Mouse (Mus musculus) cerebellum, postnatal 25 days (tissue): Measurements from ENCODE around the gene Cox4i1.
A peak's percentile ranks its signal among the peaks of the same experiment; 100 is the strongest.

Experiments
- DNase-seq, 2 experiments: peaks; one replicate each; pipeline ENCODE4 v3.0.0; 2021; ENCODE audit warnings: mixed read lengths in 2 of 2

Gene Cox4i1

DNA sequence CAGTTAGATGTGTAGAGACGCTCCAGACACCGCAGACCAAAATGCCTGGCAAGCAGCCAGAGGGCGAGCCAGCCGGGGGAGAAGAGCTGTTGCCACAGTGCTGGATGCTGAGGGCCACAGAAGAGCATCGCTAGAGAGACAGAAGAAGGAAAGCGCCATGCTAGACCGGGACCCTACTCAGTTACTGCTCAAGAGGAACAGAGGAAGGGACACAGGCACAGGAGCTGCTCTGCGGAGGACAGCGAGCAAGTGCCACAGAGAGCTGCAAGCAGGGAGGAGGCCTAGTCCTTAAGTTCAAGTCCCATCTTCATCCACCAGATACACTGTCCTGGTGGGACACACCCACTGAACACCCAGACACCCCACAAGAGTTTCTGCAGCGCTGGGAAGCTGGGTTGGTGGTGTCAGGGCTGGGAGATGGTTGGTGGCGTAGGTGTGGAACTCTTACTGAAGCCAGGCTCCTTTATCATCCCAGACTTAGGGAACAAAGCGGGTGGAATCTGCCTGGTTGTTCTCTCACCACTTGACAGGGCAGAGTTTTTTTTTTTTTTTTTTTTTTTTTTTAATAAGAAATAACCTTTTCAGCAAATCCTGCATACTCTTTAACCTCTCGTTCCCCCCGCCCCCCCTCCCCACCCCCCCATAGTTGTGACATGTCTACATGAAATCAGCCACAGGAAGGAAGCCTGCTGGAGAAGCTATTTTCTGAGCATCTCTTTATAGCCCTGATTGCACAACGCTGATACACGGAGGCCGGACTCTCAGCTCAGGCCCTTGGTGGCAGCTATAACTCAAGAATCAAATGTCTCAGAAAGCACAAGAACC lies 29.3 kb downstream of the Cox4i1 start:
- DNase-seq: peak; percentile 40 to 65

DNA sequence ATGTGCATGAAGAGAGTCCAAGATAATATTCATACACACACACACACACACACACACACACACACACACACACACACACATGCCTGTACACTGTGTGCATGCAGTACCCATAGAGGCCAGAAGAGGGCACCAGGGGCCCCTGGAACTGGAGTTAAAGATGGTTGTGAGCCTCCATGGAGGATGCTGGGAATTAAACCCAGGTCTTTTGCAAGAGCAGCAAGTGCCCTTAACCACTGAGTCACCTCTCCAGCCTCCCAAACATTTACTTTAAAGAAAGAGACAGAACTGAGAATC lies 29.9 kb downstream of the Cox4i1 start:
- peak in 1 of 2 experiments; percentile 33 for DNase-seq

DNA sequence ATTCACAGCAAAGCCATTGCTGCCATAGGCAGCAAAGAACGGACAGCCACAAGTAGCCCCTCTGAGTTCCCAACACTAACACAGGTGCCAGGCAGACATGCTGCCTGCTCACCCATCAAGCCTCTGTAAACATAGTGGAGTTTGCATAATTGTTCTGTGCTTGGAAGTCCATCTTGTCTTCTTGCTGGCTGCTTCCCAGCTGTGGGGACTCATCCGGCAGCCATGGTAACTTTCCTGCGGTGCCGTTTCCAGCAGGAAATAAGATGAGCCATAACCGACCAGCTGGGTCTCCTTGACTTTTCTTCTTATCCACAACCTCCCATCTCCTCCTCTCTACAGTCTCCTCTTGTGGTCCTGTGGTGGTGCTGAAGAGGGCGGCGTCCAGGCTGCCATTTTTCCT lies 30.4 kb downstream of the Cox4i1 start:
- DNase-seq: no peak

DNA sequence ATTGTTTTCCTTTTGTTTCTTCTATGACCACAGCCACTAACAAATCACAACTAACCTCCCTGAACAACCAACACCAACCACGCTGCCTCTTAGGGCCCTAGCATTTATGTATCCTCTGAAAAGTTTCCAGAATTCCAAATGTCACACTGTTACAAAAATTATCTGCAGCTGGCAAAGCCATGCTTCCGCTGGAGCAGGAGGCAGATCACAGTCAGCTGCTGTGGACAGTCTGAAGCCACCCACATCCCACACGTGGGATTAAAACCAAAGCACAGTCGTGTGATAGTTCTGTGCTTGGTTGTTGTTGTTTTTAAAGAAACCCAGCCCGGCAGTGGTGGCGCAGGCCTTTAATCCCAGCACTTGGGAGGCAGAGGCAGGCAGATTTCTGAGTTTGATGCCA lies 31.1 kb downstream of the Cox4i1 start:
- DNase-seq: no peak

DNA sequence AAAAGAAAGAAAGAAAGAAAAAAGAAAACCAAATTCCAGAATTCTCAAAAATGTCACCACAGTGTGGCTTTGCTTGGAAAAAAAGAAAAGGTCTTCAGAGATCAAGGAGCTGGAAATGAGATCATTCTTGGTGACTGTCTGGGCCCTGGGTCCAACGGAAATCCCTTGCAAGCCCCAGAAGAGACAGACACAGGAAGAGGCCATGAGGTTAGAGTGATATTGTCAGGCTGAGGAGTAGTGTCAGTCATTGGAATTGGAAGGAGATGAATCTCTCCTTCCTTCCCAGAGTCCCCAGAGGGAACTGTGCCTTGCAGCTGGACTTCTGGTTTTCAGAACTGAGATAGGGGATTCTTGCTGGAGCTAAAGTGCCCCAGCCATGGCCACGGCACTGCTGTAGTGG lies 31.5 kb downstream of the Cox4i1 start:
- no peak for DNase-seq

DNA sequence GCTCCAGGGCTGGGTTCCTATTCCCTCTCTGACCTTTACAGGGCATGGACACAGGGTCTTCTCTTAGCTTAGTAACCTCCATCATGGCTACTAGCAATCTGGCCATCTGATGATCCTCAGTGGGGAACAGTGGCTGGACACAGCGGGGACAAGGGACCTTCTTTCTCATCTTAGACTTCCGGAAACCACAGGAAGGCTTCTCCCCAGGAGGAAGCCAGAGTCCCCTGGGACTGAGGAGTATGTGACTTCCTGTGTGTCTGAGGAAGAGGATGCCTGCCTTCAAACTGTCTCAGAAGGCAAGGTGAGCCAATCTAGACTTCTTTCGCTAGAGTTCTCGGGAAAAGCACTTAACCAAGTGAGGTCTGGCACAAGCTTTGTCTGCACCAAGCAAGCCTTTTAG lies 32.0 kb downstream of the Cox4i1 start:
- no peak for DNase-seq

DNA sequence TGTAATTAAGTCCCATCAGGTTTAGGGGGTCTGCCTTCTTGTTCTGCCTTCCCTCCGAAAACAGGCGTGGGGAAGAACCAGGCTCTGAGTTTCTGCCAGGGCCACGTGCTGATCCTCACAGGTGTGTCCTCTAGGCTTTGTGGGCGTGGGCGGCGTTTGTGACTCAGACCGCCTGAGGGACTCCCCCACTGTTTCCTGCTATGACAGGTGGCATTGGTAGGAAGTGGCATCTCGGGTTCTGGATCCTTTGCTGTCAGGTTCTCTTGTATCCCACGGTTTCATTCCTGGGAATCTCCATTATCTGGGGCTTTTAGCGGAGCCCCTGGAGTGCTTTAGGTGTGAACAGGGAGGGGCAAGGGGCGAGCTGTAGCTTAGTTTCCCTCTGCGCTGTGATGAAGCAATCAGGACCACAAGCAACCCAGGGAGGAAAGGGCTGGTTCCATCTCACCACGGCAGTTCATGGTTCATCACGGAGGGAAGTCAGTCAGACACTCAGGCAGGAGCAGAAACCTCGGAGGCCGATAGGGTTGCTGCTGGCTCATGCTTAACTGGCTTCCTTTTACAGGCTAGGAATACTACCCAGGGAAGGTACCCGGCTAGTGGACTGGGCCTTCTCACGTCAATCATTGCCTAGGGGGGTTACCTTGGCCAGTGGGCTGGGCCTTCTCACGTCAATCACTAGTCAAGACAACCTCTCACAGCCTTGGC lies 33.9 kb downstream of the Cox4i1 start:
- peak; percentile 34 to 50 for DNase-seq

DNA sequence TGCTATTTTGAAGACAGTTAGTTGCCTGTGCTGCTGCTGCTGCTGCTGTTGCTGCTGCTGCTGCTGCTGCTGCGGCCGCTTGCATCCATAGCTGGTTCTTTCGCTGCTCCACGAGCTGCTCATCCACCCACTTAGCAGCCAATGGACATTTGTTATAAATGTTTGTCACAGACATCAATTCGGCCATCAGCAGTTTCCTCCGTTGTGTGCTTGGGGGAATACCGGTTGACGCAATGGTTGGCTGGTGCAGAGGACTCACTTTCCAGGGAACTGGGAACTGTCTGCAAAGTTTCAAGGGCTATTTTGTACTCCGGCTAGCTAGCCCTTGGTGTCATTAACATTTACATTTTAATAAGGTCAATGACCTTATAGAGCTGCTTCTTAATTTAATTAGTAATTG lies 36.2 kb downstream of the Cox4i1 start:
- no peak for DNase-seq

DNA sequence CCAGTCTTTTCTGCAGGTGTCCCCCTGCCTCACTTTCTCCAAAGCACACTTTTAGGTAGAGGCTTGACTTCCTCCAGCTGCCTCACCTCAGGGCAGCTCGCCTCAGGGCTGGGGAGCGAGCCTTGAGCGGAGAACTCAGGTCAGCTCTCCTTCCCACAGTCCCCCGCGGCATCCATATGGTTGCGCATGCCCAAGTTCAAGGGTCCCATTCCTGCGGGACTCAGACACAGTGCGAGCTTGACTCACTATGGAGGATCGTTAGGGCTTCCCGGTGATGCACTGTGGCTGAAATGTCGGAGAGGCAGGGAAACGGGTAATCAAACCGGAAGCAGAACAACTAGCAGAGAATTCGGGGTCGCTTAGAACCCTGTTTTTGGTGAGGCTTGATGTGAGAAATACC lies 37.1 kb downstream of the Cox4i1 start:
- no peak for DNase-seq

DNA sequence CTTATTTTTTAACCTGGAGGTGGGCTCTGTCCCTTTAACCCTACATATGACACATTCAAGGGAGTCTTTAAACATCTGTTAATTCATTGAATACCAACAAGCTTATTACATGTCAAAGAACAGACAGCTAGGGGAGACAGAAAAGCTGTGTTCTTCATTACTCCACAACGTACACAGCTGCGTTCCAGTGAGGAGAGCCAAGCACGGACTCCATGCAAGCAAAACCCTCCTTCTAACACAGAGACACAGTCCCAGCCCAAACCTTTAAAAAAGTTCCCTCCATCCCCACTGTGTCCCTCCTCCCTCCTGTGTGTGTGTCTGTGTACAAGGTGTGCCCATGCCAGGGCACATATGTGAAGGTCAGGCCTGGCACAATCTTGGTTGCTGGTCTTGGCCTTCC lies 38.2 kb downstream of the Cox4i1 start:
- DNase-seq: no peak

DNA sequence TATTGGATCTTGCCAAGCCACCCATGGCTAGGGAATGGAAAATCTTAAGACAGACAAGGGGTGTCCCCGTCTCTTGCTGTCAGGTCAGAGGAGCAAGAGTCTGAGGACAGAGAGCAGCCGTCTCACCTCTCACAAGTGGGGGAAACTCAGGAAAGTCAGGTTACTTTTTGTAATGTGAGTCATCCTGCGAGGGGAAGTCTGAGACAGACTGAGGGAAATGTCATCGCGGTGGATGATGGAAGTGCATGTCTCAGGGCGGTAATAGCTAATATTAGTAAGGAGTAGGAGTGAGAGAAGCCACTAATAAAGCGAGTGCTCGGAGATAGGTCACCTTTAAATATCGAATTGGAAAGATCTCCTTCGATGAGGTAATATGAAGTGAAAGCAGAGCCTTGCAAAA lies 41.2 kb downstream of the Cox4i1 start:
- no peak for DNase-seq

DNA sequence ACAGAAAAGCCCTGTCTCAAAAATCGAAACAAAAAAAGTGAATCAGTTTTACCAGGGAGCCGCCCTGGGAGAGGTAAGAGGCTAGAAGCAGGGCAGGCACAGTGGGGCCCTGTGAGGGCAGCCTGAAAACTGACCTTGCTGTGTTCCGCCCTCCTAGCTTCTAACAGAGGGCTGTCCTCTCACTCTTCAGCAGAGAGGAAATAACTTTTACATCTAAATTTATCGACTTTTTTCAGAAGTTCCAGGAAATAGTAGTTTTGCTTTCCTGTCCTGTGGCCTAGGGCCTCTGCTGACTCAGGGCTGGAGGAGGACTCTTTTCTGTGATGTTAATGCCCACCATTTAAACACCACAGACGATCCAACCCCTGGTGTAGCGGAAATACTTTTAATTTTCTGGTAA lies 47.2 kb downstream of the Cox4i1 start:
- DNase-seq: no peak

DNA sequence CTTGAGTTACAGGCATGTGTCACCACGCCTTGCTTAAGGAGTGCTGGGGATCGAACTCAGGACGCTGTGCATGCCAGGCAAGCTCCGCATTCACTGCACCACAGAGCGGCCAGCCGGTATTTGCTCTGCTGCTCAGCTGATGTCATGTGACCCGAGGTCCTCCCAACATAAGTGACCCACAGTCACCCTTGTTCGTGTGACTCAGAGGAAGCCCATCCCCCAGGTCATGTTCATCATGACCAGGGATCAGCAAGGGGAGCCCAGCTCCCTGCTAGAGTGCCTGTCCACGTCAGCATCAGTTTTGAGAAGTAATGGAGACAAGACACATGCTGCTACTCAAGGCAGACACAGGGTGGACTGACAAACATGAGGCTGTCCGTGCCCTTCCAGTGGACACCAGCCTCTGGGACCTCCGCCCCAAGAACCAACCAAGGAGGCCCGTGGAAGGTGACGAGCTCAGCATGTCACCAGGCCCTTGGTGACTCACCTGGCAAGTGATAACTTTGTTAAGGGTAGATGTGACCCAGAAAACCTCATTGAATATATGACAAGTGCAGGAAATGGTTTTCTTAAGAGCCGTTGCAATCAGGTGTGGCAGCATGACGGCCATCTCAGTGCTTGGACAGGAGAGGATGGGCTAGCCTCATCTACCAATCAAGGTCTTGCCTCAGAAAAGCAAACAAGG lies 48.1 kb downstream of the Cox4i1 start:
- no peak for DNase-seq

DNA sequence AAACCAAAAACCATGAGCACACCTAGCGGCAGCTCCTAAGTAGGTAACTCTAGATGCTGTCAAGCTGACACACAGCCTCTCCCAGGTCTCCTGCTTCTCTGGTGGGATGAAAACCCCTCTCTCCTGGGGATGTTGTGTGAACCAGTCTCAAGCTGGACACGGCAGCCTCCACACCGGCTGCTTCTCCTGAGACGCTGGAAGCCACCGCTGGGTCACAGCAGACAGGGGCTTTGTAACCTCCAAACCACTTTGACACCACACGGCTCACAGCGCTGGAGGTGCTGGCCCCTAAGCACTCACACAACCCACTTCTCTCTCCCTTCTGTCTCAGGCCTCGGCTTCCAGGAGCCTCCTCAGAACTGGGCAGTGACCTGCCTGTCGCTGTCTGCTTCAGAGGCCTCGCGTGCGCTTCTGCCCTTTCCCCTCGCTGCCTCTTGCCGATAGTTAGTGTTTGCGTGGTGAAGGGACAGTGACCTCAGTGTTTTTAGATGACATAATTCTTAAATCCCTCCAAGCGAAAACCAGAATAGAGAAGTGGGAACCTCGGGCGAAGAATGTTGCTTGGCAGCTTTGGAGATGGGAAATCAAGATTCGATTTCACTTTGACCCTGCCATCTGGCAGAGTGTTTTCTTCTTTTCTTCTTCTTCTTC lies 51.7 kb downstream of the Cox4i1 start:
- no peak for DNase-seq

DNA sequence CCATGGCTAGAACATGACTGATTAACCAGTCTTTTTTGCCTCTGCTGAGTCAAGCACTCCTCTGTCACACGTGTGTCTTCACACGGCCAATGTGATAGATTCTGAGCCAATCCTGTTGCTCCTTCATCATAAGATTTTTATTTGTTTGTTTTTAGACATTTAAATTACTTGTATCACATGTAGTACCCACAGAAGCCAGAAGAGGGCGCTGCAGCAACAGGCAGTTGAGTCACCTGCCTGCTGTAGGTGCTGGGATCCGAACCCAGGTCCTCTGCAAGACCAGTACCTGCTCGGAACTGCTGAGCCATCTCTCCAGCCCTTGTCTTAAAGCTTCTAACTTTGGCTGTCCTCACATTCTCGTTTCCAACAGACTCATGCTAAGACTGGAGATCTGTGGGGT lies 55.0 kb downstream of the Cox4i1 start:
- no peak for DNase-seq
